Mouse (Mus musculus) embryonic stem cell, embryonic (primary cell): ENCODE results near the gene Col26a1.

ENCODE experiments used
- CTCF ChIA-PET, 4 experiments: fragments of 300-600 bp in 2 of 4; fragments of 350-600 bp in 2 of 4; sonication (Branson Sonifier 250); formaldehyde crosslinking; loops; one replicate each; lab custom pipeline; 2022; ENCODE audit warnings: inconsistent platforms in 2 of 4; lab: Charles Lee
- POLR2A ChIA-PET, 4 experiments: fragments of 300-600 bp in 2 of 4; fragments of 350-600 bp in 2 of 4; sonication (Branson Sonifier 250); formaldehyde crosslinking; loops; one replicate each; lab custom pipeline; 2022; ENCODE audit warnings: antibody characterized with exemption in 4 of 4, inconsistent platforms in 1 of 4; lab: Charles Lee

Col26a1 gene

DNA sequence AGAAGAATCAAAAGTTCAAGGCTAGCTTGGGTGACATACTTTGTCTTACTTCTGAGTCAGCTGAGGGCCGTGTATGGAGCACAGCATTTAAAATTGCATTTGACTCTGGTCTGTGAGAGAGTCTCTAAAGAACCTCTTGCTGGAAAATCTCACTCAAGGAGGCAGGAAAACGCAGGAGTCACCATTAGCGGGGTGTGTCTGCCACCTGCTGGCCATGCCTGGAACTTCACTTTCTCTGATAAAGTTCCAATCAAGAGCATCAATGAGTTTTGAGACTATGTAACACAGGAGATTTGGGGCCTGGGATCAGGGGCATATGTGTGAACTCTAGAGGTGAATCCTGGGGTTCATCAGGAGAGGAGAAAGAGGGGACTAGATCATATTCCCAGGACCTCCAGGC is 127.3 kb downstream of the Col26a1 start:
- ChIA-PET POLR2A (interaction anchor here in 3 of 4 experiments (0.6 to 1.6 kb wide), 3 partner anchors 35 to 153 kb away, joined by 3 to 4 read pairs (median 3); no protein-coding TSS in a partner anchor), CTCF (interaction anchor here (0.6 to 3.8 kb wide), 8 partner anchors 10 to 503 kb away, joined by 3 to 14 read pairs (median 3); no protein-coding TSS in a partner anchor)

DNA sequence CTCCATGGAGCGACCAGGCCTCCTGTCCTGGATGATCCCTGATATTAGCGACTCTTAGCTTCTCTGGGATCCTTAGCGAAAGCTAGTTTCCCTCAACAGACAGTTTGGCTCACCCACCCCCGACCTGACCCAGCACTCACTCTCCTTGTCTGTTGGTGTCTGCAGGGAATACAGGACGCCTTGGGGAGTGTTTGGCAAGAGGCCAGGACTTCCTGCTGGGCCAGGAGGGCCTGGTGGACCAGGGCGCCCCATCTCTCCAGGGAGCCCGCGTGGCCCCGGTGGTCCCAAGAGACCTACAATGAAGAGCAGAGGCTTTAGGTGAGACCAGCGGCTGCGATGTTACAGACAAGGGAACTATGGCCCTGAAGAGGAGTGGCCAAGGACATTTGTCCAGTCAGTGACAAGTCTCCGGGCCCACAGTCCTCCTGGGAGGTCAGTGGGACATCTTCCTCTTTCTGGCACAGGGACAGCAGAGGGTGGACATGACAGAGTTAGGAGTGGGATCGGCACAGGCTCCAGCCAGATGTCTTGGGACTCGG is 128.9 kb downstream of the Col26a1 start:
- ChIA-PET POLR2A (interaction anchor here in 2 of 4 experiments (0.6 to 1.6 kb wide), 3 partner anchors 19 to 650 kb away, joined by 4 to 5 read pairs (median 4); no protein-coding TSS in a partner anchor), CTCF (interaction anchor here (0.5 to 3.8 kb wide), 14 partner anchors 8 to 570 kb away, joined by 3 to 14 read pairs (median 4); no protein-coding TSS in a partner anchor)

- ChIA-PET CTCF (interaction anchor here in 3 of 4 experiments (0.6 to 1.3 kb wide), 11 partner anchors 9 to 898 kb away, joined by 3 to 17 read pairs (median 4); no protein-coding TSS in a partner anchor), POLR2A (interaction anchor here in 2 of 4 experiments (0.6 to 0.7 kb wide), 4 partner anchors 13 to 649 kb away, joined by 3 to 5 read pairs (median 4); no protein-coding TSS in a partner anchor)
Measured at GRCm38 (mm10) chr5:136753176-136753575, 129.8 kb downstream of the Col26a1 start.

DNA sequence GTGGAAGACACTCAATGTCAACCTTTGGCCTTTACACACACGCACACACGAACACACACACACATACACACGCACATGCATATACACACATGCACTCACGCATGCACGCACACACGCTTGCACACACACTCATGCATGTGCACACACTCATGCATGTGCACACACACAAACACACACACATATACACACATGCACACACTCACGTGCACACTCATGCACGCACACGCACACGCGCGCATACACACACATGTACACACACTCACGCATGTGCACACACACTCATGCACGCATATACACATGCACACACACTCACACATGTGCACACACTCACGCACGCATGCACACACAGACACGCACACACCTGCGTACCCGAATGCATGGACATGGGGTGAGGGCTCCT is 130.9 kb downstream of the Col26a1 start:
- ChIA-PET POLR2A (no interaction called here), CTCF (no interaction called here)

DNA sequence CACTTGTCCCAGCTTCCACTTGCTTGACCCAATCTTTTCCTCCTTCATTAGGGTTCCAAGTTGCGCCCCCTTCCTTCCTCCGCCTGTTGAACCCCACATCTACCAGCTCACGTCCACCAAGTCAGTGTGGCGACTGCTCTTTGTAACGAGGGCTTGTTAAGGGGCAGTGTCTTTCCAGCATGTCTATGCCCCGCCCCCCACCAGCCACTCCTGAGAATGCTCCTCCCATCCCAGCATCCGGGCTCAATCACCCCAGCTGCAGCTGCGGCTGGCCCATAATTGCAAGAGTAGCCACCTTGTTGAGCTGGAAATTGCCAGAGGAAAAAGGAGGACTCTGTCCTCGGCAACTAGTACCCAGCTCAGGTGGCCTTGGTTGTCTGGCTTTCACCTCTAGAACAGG is 136.4 kb downstream of the Col26a1 start:
- POLR2A ChIA-PET = interaction anchor here in 1 of 4 experiments (0.9 to 1.0 kb wide), 2 partner anchors 23 to 25 kb away, joined by 3 to 4 read pairs; no protein-coding TSS in a partner anchor

GRCm38 (mm10) chr5:136738918-136739317 is 144.1 kb downstream of the Col26a1 start:
- CTCF ChIA-PET = interaction anchor here in 2 of 4 experiments (0.6 to 1.2 kb wide), 6 partner anchors 10 to 1170 kb away, joined by 3 to 5 read pairs (median 4); no protein-coding TSS in a partner anchor
- POLR2A ChIA-PET = interaction anchor here in 1 of 4 experiments (0.5 kb wide), 1 partner anchor 136 kb away, joined by 3 read pairs; no protein-coding TSS in a partner anchor

More for the DNA sequence above, 136.4 kb downstream of the Col26a1 start:
- CTCF ChIA-PET = interaction anchor here in 3 of 4 experiments (0.6 to 2.2 kb wide), 5 partner anchors 13 to 626 kb away, joined by 3 to 12 read pairs (median 3); no protein-coding TSS in a partner anchor

DNA sequence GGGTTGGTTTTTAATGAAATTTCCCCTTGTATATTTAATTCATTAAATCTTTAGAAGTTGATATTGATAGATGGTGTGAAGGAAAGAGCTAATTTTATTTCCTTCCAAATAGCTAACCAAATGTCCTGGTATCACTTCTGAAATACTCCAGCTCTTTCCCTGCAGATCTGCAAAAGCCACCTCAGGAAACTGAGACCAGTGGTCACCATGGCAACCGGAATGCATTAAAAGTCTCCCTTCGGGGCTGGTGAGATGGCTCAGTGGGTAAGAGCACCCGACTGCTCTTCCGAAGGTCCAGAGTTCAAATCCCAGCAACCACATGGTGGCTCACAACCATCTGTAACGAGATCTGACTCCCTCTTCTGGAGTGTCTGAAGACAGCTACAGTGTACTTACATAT is 156.7 kb downstream of the Col26a1 start:
- ChIA-PET CTCF (interaction anchor here in 2 of 4 experiments (0.6 to 1.1 kb wide), 3 partner anchors 20 to 810 kb away, joined by 3 to 5 read pairs (median 4); no protein-coding TSS in a partner anchor), POLR2A (interaction anchor here in 2 of 4 experiments (0.5 to 0.7 kb wide), 2 partner anchors 10 to 44 kb away, joined by 3 read pairs; no protein-coding TSS in a partner anchor)

DNA sequence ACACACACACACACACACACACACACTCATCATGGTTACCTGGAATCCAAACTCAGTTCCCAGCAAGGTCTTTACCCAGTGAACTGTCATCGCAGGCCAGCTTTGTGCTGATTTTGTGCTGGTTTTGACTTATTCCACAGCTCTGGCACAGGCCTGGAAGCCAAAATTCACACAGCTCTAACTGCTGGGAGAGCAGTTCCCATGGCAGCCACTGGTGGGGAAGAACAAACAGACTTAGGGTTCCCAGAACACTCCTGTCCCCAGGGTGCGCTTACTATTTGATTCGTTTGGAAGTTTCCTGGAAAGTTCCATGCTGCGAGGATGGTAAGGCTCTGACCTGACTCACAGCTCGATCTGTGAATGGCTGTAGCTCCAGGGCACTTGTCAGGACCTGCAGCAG is 161.4 kb downstream of the Col26a1 start:
- ChIA-PET POLR2A (interaction anchor here in 1 of 4 experiments (1.4 kb wide), 1 partner anchor 25 kb away, joined by 4 read pairs; no protein-coding TSS in a partner anchor), CTCF (interaction anchor here in 2 of 4 experiments (1.1 to 1.6 kb wide), 3 partner anchors 15 to 41 kb away, joined by 3 to 4 read pairs (median 3); no protein-coding TSS in a partner anchor)

DNA sequence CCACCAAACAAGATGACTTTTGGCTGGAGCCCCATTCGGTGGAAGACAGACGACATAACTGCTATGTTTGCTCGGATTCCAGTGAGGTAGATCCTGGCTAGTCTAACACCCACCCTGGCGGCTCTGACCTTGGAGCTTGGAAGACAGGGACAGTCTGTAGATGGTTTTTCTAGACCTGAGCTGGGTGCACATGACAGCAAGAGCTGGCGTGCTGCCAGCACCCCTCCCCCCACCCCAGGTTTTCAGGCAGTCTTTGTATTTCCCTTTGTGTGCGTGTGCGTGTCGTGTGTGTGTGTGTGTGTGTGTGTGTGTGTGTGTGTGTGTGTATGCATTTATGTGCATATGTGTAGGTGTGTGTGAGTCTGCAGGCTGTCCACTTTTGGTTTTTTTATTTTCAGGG is 164.4 kb downstream of the Col26a1 start:
- POLR2A ChIA-PET = interaction anchor here in 3 of 4 experiments (0.6 to 1.0 kb wide), 4 partner anchors 11 to 1973 kb away, joined by 3 to 4 read pairs (median 3); no protein-coding TSS in a partner anchor
- CTCF ChIA-PET = interaction anchor here in 2 of 4 experiments (0.6 to 1.0 kb wide), 2 partner anchors 99 to 248 kb away, joined by 3 read pairs; partner anchors contain the start of gene Cldn15 (in 1 of the 2)

- CTCF ChIA-PET = interaction anchor here in 2 of 4 experiments (0.7 to 1.8 kb wide), 8 partner anchors 11 to 465 kb away, joined by 3 to 5 read pairs (median 3); no protein-coding TSS in a partner anchor
- POLR2A ChIA-PET = no interaction called here
Measured at GRCm38 (mm10) chr5:136717573-136717854, 165.5 kb downstream of the Col26a1 start.

- ChIA-PET CTCF (interaction anchor here (0.6 to 1.8 kb wide), 14 partner anchors 9 to 465 kb away, joined by 3 to 6 read pairs (median 3); no protein-coding TSS in a partner anchor), POLR2A (interaction anchor here in 2 of 4 experiments (0.6 to 1.2 kb wide), 4 partner anchors 9 to 475 kb away, joined by 3 to 5 read pairs (median 3); no protein-coding TSS in a partner anchor)
Measured at GRCm38 (mm10) chr5:136716696-136717572, 166.1 kb downstream of the Col26a1 start.

DNA sequence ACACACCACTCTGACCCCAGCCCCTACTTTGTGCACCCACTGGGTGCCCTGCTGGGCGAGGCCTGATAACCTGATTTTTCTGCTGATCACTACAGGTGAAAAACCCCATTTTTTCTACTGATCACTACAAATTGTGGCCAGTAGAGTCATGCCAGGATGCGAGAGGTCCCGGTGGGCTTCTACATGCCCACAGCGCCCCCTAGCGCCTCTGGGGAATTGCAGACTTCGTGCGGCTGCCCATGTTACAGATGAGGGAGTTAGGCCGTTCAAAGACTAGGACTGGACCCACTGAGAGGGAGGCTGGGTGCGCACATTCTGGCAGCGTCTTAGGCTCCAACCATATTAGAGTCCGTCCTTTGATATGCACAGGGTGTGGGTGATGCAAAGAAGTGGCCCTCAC is 168.1 kb downstream of the Col26a1 start:
- ChIA-PET CTCF (interaction anchor here (0.5 to 2.1 kb wide), 15 partner anchors 9 to 513 kb away, joined by 3 to 20 read pairs (median 4); no protein-coding TSS in a partner anchor), POLR2A (interaction anchor here in 3 of 4 experiments (0.6 to 1.5 kb wide), 6 partner anchors 28 to 462 kb away, joined by 3 to 5 read pairs (median 4); no protein-coding TSS in a partner anchor)

DNA sequence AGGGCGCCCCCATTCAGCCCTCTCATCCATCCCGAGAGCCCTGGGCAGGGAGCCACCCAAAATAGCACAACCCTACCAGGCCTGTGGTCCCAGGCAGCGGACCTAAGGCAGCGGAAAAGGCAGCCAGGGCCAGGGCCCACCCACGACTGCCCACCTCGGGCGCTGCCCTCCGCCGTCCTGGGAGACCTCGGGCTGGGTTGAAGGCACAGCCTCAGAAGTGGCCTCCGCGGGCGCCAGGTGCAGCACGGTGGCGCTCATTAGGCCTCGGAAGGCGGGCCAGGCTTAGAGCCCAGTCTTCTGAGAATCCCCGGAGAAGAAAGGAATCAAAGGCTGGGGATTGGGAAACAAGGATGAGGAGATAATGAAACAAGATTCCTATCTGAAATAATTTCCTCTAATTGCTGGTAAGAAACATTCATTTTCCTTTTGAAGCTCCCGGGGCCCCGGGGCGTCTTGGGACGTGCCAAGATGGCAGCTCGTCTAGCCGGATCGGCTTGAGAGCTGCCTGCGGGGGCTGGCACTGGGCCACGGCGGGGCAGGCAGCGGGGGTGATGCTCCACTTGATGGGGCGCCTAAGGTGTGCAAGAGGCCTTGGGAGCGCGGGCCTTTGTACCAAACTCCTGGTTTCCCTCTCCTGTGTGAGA is 168.7 kb downstream of the Col26a1 start:
- POLR2A ChIA-PET = interaction anchor here (0.5 to 1.5 kb wide), 10 partner anchors 40 to 1342 kb away, joined by 3 to 5 read pairs (median 4); no protein-coding TSS in a partner anchor

GRCm38 (mm10) chr5:136710742-136711141 is 172.3 kb downstream of the Col26a1 start:
- POLR2A ChIA-PET = no interaction called here
- CTCF ChIA-PET = no interaction called here

More for the DNA sequence above, 168.7 kb downstream of the Col26a1 start:
- CTCF ChIA-PET = interaction anchor here (0.5 to 2.1 kb wide), 23 partner anchors 10 to 512 kb away, joined by 3 to 9 read pairs (median 3); no protein-coding TSS in a partner anchor

GRCm38 (mm10) chr5:136708116-136708515 is 174.9 kb downstream of the Col26a1 start:
- CTCF ChIA-PET = interaction anchor here (0.6 to 2.0 kb wide), 19 partner anchors 9 to 1767 kb away, joined by 3 to 6 read pairs (median 4); no protein-coding TSS in a partner anchor
- POLR2A ChIA-PET = interaction anchor here in 3 of 4 experiments (0.5 to 1.4 kb wide), 9 partner anchors 37 to 544 kb away, joined by 3 to 10 read pairs (median 3); partner anchors contain the start of gene Prkrip1 (in 1 of the 3)

DNA sequence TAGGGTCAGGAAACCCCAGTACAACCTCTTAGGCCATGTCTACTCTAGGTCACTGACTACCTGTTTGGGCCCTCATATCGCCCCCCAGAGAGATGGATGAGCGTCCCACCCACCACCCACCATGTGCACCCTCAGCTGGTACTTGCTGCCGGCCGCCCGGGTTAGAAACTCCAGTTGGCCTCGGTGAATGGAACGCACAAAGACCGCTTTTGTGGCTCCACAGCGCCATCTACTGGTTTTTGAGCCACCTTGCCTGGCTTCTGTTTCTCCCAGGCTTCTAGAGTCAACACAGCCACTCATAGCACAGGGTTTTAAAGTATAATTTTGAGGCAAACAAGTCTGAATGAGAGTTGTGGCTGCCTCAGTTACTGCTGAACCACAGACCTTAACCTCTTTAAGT is 176.2 kb downstream of the Col26a1 start:
- CTCF ChIA-PET = interaction anchor here (0.6 to 2.3 kb wide), 49 partner anchors 9 to 1691 kb away, joined by 3 to 17 read pairs (median 4); partner anchors contain the start of genes Myl10 (in 2 of the 4) and Ywhag (in 1 of the 4)
- POLR2A ChIA-PET = interaction anchor here in 3 of 4 experiments (0.7 to 1.5 kb wide), 5 partner anchors 9 to 35 kb away, joined by 3 to 5 read pairs (median 3); no protein-coding TSS in a partner anchor
